In the genomic region with DNA sequence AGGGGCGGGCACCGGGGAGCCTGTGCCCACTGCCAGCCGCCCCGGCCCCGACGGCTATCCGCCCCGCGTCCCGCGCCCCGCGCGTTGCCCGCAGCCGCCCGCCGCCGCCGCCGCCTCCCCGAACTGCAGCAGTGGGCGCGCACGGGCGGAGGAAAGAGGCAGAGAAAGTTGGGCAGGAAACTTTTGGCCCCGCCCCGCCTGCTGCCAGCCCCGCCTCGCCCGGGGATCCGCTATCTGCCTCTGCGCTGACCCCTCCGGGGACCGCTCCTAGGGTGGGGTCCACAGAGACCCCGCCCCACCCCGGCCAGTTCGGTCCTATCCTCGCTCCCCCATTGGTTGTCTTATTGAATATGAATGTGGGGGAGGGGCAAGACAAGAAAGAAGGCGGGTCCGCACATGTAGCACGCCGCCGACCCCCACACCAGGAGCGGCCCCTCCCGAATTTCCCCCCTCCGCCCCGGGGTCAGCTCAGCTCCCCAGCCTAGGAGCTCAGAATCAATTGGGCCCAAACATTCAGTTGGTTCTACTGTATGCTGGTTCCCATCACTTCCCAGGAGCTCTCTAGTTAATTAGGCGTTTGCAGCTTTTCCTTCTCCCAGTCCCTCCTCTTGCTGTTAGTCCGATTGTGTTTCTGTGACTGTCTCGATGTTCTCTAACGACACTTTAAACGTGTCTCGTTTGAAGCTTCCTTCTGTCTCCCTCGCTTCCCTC, we compare ENCODE assay signal across 8 mouse cellular contexts. TPM values are rescaled to one million over a fixed set of nuclear protein-coding genes. Genes with fewer than 3 reads are reported as not detected.
DNase-seq lines count a peak whose midpoint lies in the region; ATAC-seq and TF ChIP-seq lines count a peak whose summit lies in the region.

TSS of gene Zcchc24 (minus strand) at position 125 of the 711 bp plus-strand sequence.

- no peaks in the 10 kb centered on the region for H3K27me3 ChIP-seq in embryonic facial prominence, embryonic 13.5 days
- H3K27me3 ChIP-seq in heart, embryonic 10.5 days (ENCODE audit: insufficient read depth, poor library complexity, severe bottlenecking), result no peaks in the 10 kb centered on the region
- H3K27me3 ChIP-seq in kidney, embryonic 14.5 days (ENCODE audit: control insufficient read depth, insufficient read depth, low read length), result no peaks in the 10 kb centered on the region
- H3K27me3 ChIP-seq in limb, embryonic 14.5 days (ENCODE audit: control insufficient read depth, insufficient read depth, low read length), result no peaks in the 10 kb centered on the region
- no peaks in the 10 kb centered on the region for H3K27me3 ChIP-seq in midbrain, embryonic 16.5 days (ENCODE audit: control insufficient read depth, insufficient read depth, low read depth, low read length)

- peak within 1 kb of the TSS; percentile 92 for H3K9ac ChIP-seq in embryonic facial prominence, embryonic 13.5 days
- peak within 1 kb of the TSS; percentile 73 for H3K9ac ChIP-seq in kidney, embryonic 14.5 days (ENCODE audit: low read depth, low read length)
- peak within 1 kb of the TSS; percentile 79 for H3K9ac ChIP-seq in limb, embryonic 14.5 days (ENCODE audit: low read depth, low read length, severe bottlenecking)
- peak within 1 kb of the TSS; percentile 65 for H3K9ac ChIP-seq in midbrain, embryonic 16.5 days (ENCODE audit: low read depth, low read length)

- TF ChIP-seq POLR2A in limb, embryonic 14.5 days (IDR thresholded peaks at IDR 0.05; ENCODE audit: borderline replicate concordance, extremely low read depth, insufficient read depth, insufficient read length), result no peak

- ATAC-seq in embryonic facial prominence, embryonic 13.5 days (ENCODE audit: insufficient number of reproducible peaks, insufficient read depth, low FRiP score, low TSS enrichment, low read depth), result peak; percentile 89
- peak; percentile 94 for ATAC-seq in kidney, embryonic 14.5 days (ENCODE audit: low FRiP score, low TSS enrichment)
- peak; percentile 94 for ATAC-seq in limb, embryonic 14.5 days (ENCODE audit: low FRiP score, low read depth)
- ATAC-seq in midbrain, embryonic 16.5 days, result peak; percentile 82

- peak; percentile 86 for DNase-seq in 3134 (ENCODE audit: extremely low read depth, insufficient read length, low spot score)
- DNase-seq in adrenal gland, postnatal 14 days, result peak; percentile 94
- peak; percentile 98 for DNase-seq in heart, embryonic 10.5 days (ENCODE audit: low spot score)
- DNase-seq in limb, embryonic 14.5 days (ENCODE audit: low spot score), result peak; percentile 97
- peak; percentile 63 to 76 for DNase-seq in spleen, postnatal 14 days (ENCODE audit: low spot score in 2 of 2)

- peak within 1 kb of the TSS; percentile 96 for H3K27ac ChIP-seq in embryonic facial prominence, embryonic 13.5 days
- H3K27ac ChIP-seq in heart, embryonic 10.5 days, result peak within 1 kb of the TSS; percentile 94
- peak within 1 kb of the TSS; percentile 88 for H3K27ac ChIP-seq in kidney, embryonic 14.5 days (ENCODE audit: low read depth, low read length)
- peak within 1 kb of the TSS; percentile 86 for H3K27ac ChIP-seq in limb, embryonic 14.5 days (replicated peaks; ENCODE audit: low read depth, low read length)
- H3K27ac ChIP-seq in midbrain, embryonic 16.5 days (ENCODE audit: low read length), result peak within 1 kb of the TSS; percentile 64

- H3K9me3 ChIP-seq in embryonic facial prominence, embryonic 13.5 days, result no peaks in the 10 kb centered on the region
- H3K9me3 ChIP-seq in heart, embryonic 10.5 days, result no peaks in the 10 kb centered on the region
- no peaks in the 10 kb centered on the region for H3K9me3 ChIP-seq in kidney, embryonic 14.5 days (ENCODE audit: control insufficient read depth, low read length)
- H3K9me3 ChIP-seq in limb, embryonic 14.5 days (ENCODE audit: control insufficient read depth, low read length), result no peaks in the 10 kb centered on the region
- no peaks in the 10 kb centered on the region for H3K9me3 ChIP-seq in midbrain, embryonic 16.5 days (replicated peaks; ENCODE audit: control insufficient read depth, low read length, poor library complexity, severe bottlenecking)

- peak within 1 kb of the TSS; percentile 88 for H3K4me2 ChIP-seq in embryonic facial prominence, embryonic 13.5 days
- H3K4me2 ChIP-seq in kidney, embryonic 14.5 days (replicated peaks; ENCODE audit: low read depth, low read length), result peak within 1 kb of the TSS; percentile 73
- peak within 1 kb of the TSS; percentile 80 for H3K4me2 ChIP-seq in limb, embryonic 14.5 days (replicated peaks; ENCODE audit: low read depth, low read length, severe bottlenecking)
- peak within 1 kb of the TSS; percentile 96 for H3K4me2 ChIP-seq in midbrain, embryonic 16.5 days (ENCODE audit: low read length)

- peak within 1 kb of the TSS; percentile 77 for H3K4me3 ChIP-seq in embryonic facial prominence, embryonic 13.5 days
- peak within 1 kb of the TSS; percentile 85 for H3K4me3 ChIP-seq in heart, embryonic 10.5 days
- peak within 1 kb of the TSS; percentile 77 for H3K4me3 ChIP-seq in kidney, embryonic 14.5 days (ENCODE audit: low read length)
- H3K4me3 ChIP-seq in limb, embryonic 14.5 days (replicated peaks; ENCODE audit: low read length), result peak within 1 kb of the TSS; percentile 82
- H3K4me3 ChIP-seq in midbrain, embryonic 16.5 days (ENCODE audit: low read depth, low read length), result peak within 1 kb of the TSS; percentile 51

- 1% methylated on average over 49 of the region's 55 CpGs for WGBS in embryonic facial prominence, embryonic 13.5 days
- WGBS in heart, embryonic 10.5 days, result under 1% methylated on average over 54 of the region's 55 CpGs
- under 1% methylated on average over 28 of the region's 55 CpGs for WGBS in kidney, embryonic 14.5 days
- WGBS in limb, embryonic 14.5 days, result 1% methylated on average over 33 of the region's 55 CpGs
- under 1% methylated on average over 25 of the region's 55 CpGs for WGBS in midbrain, embryonic 16.5 days

- peaks cover 50% of the 10 kb centered on the region for H3K4me1 ChIP-seq in embryonic facial prominence, embryonic 13.5 days
- H3K4me1 ChIP-seq in heart, embryonic 10.5 days, result peaks cover 71% of the 10 kb centered on the region
- H3K4me1 ChIP-seq in kidney, embryonic 14.5 days (ENCODE audit: control insufficient read depth, insufficient read depth, low read length), result peaks cover 30% of the 10 kb centered on the region
- H3K4me1 ChIP-seq in limb, embryonic 14.5 days (ENCODE audit: control insufficient read depth, insufficient read depth, low read length), result peaks cover 40% of the 10 kb centered on the region
- H3K4me1 ChIP-seq in midbrain, embryonic 16.5 days (ENCODE audit: control insufficient read depth, insufficient read depth, low read length), result peaks cover 6% of the 10 kb centered on the region

- no peaks in the 10 kb centered on the region for H3K36me3 ChIP-seq in embryonic facial prominence, embryonic 13.5 days
- H3K36me3 ChIP-seq in heart, embryonic 10.5 days, result no peaks in the 10 kb centered on the region
- no peaks in the 10 kb centered on the region for H3K36me3 ChIP-seq in kidney, embryonic 14.5 days (ENCODE audit: control insufficient read depth, insufficient read depth, low read length)
- 0 out of 2 replicates have a peak, but pooled peaks cover 8% of the 10 kb centered on the region for H3K36me3 ChIP-seq in limb, embryonic 14.5 days (ENCODE audit: control insufficient read depth, insufficient read depth, low read length)
- no peaks in the 10 kb centered on the region for H3K36me3 ChIP-seq in midbrain, embryonic 16.5 days (ENCODE audit: control insufficient read depth, insufficient read depth, low read length)

RNA-seq across cellular contexts. Expression of gene Zcchc24, which starts in this region (rescaled TPM):
- 32.3 and 32.5 TPM in 2 replicates for total RNA-seq in adrenal gland, postnatal 14 days (2021)
- polyA plus RNA-seq in embryonic facial prominence, embryonic 13.5 days (2015; fragmentation: Nextera tagmentation; extraction: Ambion mirVana), result 29.4 and 32.7 TPM in 2 replicates
- 15.2 and 16.9 TPM in 2 replicates for polyA plus RNA-seq in heart, embryonic 10.5 days (2016; fragmentation: Nextera tagmentation; extraction: Ambion mirVana)
- 17.0 and 24.0 TPM in 2 replicates for polyA plus RNA-seq in kidney, embryonic 14.5 days (2014; fragmentation: Nextera tagmentation; extraction: Ambion mirVana)
- polyA plus RNA-seq in limb, embryonic 14.5 days (2012; rRNA removed), result 52.7 and 58.0 TPM in 2 replicates
- 45.1 and 49.3 TPM in 2 replicates for polyA plus RNA-seq in limb, embryonic 14.5 days (2014; fragmentation: Nextera tagmentation; extraction: Ambion mirVana)
- 11.0 and 12.2 TPM in 2 replicates for polyA plus RNA-seq in midbrain, embryonic 16.5 days (2015; fragmentation: Nextera tagmentation; extraction: Ambion mirVana)

Comparison
In these comparisons a context has a peak if more than half of its experiments do, and no peak if none do; other contexts are left out.
1. Peak in every context shown above with its lines: DNase-seq, ATAC-seq, H3K4me3 ChIP-seq and H3K27ac ChIP-seq.